Mouse (Mus musculus) fat pad, adult 2 months (tissue): ENCODE measurements around the gene Gm42669.

Experiments
- DNase-seq: peaks from one replicate; pipeline ENCODE4 v3.0.0-alpha.2; 2011; ENCODE audit warnings: low read depth, low spot score; ENCODE audit errors: extremely low read depth

Gene Gm42669

DNA sequence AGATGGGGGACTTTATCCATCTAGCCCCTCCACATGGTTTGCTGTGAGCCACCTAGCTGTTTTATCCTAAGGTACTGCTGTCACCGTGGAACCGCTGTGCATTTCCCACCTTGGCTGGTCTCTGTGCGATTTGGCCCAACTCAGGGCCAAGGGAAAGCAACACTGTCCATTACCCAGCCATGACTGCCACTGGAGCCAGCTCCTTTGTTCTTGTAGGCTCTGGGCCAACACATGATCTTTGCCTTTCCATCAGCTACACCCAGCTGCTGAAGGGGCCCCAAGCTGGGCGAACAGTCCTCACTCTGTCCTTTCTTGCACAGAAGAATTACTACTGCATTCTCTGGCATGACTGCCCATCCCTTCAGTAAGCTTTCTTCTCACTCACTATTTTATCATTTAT is 11.2 kb downstream of the Gm42669 start:
- DNase-seq: no peak

- no peak for DNase-seq
Observed at GRCm38 (mm10) chr5:107521386-107521785, 14.0 kb downstream of the Gm42669 start.

- no peak for DNase-seq
Observed at GRCm38 (mm10) chr5:107521897-107522296, 14.5 kb downstream of the Gm42669 start.

DNA sequence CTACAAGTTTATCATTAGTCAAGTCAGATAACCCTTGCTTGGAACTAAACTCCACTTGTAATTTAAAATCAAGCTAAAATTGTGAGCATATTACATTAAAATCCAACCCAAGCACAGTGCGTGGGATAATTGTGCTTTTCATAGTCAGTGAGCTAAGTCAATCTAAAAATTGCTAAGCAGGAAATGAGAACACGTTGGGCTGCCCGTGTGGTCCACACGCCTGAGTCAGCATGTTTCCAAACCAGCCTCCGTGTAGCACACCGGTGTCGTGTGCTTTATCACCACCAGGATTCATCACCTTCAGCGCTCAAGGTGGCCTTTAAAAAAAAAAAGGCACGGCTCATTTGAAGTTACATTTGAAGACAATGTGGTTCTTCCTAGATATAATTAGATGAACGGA is 16.9 kb downstream of the Gm42669 start:
- no peak for DNase-seq

DNA sequence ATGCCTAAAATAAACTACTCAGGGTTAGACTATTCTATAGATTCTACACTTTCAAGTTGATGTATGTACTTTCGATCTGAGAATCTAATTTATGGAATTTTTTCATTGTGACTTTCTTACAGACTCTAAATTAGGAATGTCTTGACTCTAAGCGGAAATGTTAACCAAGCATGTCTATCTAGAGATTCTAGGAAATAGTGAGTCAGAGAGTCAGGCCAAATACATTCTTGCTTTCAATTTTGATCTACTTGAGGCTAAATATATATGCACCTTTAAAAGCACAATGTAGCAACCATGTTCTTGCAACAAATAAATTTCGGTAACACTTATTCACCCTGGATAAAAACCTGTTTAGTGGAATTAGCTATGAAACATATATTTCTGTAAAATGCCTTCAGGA is 21.4 kb downstream of the Gm42669 start:
- DNase-seq: no peak

GRCm38 (mm10) chr5:107533590-107533989 is 26.2 kb downstream of the Gm42669 start:
- DNase-seq: no peak

- no peak for DNase-seq
Observed at GRCm38 (mm10) chr5:107534581-107534980, 27.2 kb downstream of the Gm42669 start, which contains the start of gene 1700028K03Rik. 1700028K03Rik (plus strand) TSS chr5:107534709.

- DNase-seq: no peak
Observed at GRCm38 (mm10) chr5:107541696-107542095, 34.3 kb downstream of the Gm42669 start.

- DNase-seq: no peak
Observed at GRCm38 (mm10) chr5:107545927-107546326, 38.5 kb downstream of the Gm42669 start.

DNA sequence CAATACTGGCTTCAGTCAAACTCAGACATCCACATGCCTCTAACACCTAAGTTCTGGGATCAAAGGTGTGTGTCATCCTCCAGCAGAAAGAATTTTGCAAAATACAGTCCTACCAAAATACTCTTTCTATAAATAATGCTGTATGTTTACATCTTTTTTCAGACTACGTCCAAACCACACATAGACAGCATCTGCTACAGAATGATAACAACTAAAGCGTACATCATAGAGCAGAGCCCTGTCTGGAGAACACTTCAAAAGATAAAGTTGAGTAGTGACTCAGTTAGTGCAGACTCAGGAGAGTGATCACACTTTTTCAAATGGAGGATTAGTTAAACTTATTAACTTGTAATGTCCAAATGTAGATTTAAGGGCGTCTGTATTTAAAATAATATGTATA is 40.5 kb downstream of the Gm42669 start:
- no peak for DNase-seq

DNA sequence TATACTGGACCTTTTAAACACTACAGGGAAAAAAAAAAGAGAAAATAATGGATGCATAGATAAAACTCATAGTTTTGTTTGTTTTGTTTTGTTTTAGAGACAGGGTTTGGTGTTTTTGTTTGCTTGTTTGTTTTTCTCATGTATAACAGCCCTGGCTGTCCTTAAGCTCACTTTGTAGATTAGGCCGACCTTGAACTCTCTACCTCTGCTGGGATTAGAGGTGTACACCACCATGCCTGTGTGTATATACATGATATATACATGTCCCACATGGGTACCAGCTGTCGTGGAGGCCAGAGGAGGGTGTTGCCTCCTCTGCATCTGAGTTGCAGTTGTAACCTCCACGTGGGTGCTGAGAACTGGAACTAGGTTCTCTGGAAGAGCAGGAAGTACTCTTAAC is 41.0 kb downstream of the Gm42669 start:
- no peak for DNase-seq

- DNase-seq: no peak
Observed at GRCm38 (mm10) chr5:107554336-107554735, 46.9 kb downstream of the Gm42669 start.

DNA sequence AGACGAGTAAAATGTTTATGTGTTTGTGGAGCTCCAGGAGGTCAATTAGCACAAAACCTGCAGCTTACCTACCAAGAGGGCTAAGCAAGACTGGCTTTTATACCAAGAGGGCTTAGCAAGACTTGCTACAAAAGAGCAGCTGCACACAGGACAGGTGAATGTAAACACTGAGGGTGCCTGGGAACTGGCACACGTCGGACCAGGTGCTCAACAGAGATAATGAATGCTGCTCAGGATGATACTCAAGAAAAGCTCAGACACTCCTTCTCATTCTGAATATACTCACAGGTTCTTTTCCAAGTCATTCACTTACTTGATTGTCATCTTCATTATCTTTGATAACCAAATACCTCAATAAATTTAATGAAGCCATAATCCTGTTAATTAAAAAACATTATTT is 49.5 kb downstream of the Gm42669 start:
- DNase-seq: no peak

- no peak for DNase-seq
Observed at GRCm38 (mm10) chr5:107569148-107569547, 61.7 kb downstream of the Gm42669 start.

- DNase-seq: peak; percentile 16
Observed at GRCm38 (mm10) chr5:107597301-107598077, 90.1 kb downstream of the Gm42669 start, which contains the start of the genes Rpap2 and Glmn. Rpap2 (plus strand) TSS chr5:107597373. Glmn (minus strand) TSS chr5:107597888.

DNA sequence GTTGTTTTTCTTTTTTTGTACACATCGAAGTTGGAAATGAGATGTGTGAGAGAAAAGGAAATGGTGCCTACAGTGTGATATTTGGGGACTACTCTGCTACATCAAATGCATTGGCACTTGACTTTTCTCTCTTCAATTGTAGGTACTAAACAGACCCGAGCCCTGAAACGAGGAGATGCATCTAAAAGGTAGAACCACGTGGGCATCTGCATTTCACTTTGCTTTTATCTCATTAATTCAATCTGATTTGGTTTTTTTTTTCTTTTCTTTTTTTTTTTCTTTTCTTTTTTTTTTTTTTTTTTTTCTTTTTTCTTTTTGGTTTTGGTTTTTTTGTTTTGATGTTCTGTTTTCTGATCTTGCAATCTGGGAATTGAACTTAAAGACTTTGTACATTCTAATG is 91.0 kb downstream of the Gm42669 start:
- DNase-seq: no peak

DNA sequence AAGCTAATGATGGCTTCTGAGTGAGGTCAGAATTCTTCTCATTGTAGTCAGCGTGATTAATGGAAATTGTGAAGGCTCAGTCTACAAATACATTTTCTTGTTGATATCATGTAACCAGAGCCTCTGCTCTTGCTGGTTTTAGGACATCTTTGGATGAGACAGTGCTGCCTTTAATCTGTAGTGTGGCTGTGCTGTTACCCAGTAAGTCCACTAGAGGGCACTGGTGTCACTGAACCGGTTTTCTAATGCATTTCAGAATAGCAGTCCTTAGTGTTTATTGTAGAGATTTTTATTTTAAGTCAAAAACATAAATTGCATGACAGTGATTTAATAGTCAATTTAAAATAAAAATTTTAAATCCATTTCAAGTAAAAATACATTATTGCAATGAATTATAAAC is 103.8 kb downstream of the Gm42669 start:
- DNase-seq: no peak

- no peak for DNase-seq
Observed at GRCm38 (mm10) chr5:107617986-107618385, 110.6 kb downstream of the Gm42669 start.

DNA sequence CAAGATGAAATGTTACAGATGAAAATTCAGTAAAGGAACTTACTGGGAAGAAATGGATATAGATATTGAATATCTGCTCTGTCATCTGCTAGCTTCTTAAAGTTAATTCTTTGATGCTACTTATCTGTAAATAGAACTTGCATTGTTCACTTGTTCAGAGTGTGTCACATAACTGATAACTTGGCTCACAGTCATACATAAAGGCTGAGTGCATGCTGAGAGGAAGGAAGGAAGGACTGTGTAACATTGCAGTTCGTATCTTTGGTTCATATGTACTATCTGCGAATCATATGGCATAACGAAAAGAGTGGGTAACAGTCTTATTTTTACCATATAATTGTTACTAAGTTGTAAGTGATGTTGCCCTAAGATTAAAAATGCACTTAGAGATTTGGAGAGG is 113.9 kb downstream of the Gm42669 start:
- no peak for DNase-seq
